Mouse (Mus musculus): ENCODE measurements around the gene Atp2a1.

GRCm38 (mm10) chr7:126491005-126491404 is 28.1 kb upstream of the Atp2a1 start:
- TF ChIP-seq CTCF (IDR thresholded peaks at IDR 0.05; ENCODE audit: extremely low read depth, insufficient read depth, insufficient read length, insufficient replicate concordance) (no peak), POLR2A (IDR thresholded peaks at IDR 0.05; ENCODE audit: low read depth, low read length) (no peak)
